Mouse (Mus musculus): ENCODE results near the gene Ankrd55. TPM values are rescaled to one million over a fixed set of nuclear protein-coding genes. Genes with fewer than 3 reads are reported as not detected.

The Ankrd55 gene
- polyA plus RNA-seq, 1 experiment = not detected

DNA sequence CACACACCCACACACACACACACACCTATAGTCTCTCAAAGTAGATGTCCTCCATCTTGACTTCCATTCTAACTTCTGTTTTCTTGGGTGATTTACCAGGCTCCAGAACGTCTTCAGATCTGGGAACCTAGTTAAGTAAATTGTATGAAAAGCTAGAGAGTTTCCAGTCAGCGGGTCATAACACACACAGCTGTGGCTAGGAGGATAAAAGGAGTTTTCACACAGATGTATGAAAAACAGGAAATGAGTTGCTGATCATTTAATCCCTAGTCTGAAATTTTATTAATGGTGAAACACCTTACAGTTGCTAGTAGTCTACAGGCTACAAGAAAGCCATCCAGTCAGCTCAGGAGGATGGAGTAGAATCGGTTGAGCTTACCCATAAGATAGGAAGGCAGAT, 99.9 kb downstream of the Ankrd55 start:
- Histone ChIP-seq H3K36me3 (ENCODE audit: control insufficient read depth) (no peaks in the 10 kb centered on the region), H3K27me3 (ENCODE audit: control insufficient read depth) (no peaks in the 10 kb centered on the region), H3K9me3 (ENCODE audit: control insufficient read depth, low read length) (no peaks in the 10 kb centered on the region), H3K4me3 (replicated peaks) (no peak overlapping the region), H3K4me1 (ENCODE audit: control insufficient read depth) (no peaks in the 10 kb centered on the region)
- TF ChIP-seq TAL1 (IDR thresholded peaks at IDR 0.05; ENCODE audit: low read length) (no peak), GATA1 (IDR thresholded peaks at IDR 0.05; ENCODE audit: low read length) (no peak)

DNA sequence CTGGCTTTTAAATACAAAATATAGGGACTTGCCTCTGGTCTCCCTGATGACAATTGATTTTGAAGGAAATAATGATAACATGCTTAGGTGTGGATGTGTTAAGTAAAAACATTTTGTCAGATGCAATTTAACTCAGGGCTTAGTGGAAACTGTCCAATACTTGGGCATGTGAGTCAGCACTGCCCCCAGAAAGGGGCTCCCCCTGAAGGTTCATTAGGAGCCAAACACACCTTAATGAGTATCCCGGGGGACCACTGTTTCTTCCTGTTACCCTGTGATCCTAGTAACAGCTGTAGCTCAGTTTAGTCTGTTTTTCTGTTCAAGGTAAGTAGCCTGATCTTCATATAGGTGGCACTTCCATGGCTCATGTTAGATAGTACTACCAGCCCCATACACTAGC, 102.0 kb downstream of the Ankrd55 start:
- Histone ChIP-seq H3K36me3 (ENCODE audit: control insufficient read depth) (no peaks in the 10 kb centered on the region), H3K9me3 (ENCODE audit: control insufficient read depth, low read length) (no peaks in the 10 kb centered on the region), H3K4me3 (replicated peaks) (no peak overlapping the region), H3K4me1 (ENCODE audit: control insufficient read depth) (no peaks in the 10 kb centered on the region), H3K27me3 (ENCODE audit: control insufficient read depth) (no peaks in the 10 kb centered on the region)
- no peak for TF ChIP-seq TAL1 (IDR thresholded peaks at IDR 0.05; ENCODE audit: low read length)
- TF ChIP-seq GATA1 (IDR thresholded peaks at IDR 0.05; ENCODE audit: low read length) = no peak

GRCm38 (mm10) chr13:112391354-112391753, 103.1 kb downstream of the Ankrd55 start:
- TF ChIP-seq GATA1 (IDR thresholded peaks at IDR 0.05; ENCODE audit: low read length) (no peak), TAL1 (IDR thresholded peaks at IDR 0.05; ENCODE audit: low read length) (no peak)
- Histone ChIP-seq H3K9me3 (ENCODE audit: control insufficient read depth, low read length) (no peaks in the 10 kb centered on the region), H3K36me3 (ENCODE audit: control insufficient read depth) (no peaks in the 10 kb centered on the region)

GRCm38 (mm10) chr13:112393356-112393755, 105.1 kb downstream of the Ankrd55 start:
- H3K4me1 ChIP-seq (ENCODE audit: control insufficient read depth) = no peaks in the 10 kb centered on the region
- no peaks in the 10 kb centered on the region for H3K27me3 ChIP-seq (ENCODE audit: control insufficient read depth)
- no peaks in the 10 kb centered on the region for H3K36me3 ChIP-seq (ENCODE audit: control insufficient read depth)
- H3K4me3 ChIP-seq (replicated peaks) = no peak overlapping the region
- TF ChIP-seq TAL1 (IDR thresholded peaks at IDR 0.05; ENCODE audit: low read length) = no peak
- TF ChIP-seq GATA1 (IDR thresholded peaks at IDR 0.05; ENCODE audit: low read length) = no peak
- H3K9me3 ChIP-seq (ENCODE audit: control insufficient read depth, low read length) = no peaks in the 10 kb centered on the region

More at GRCm38 (mm10) chr13:112391354-112391753, 103.1 kb downstream of the Ankrd55 start:
- no peaks in the 10 kb centered on the region for H3K4me1 ChIP-seq (ENCODE audit: control insufficient read depth)
- H3K27me3 ChIP-seq (ENCODE audit: control insufficient read depth) = no peaks in the 10 kb centered on the region
- H3K4me3 ChIP-seq (replicated peaks) = no peak overlapping the region

DNA sequence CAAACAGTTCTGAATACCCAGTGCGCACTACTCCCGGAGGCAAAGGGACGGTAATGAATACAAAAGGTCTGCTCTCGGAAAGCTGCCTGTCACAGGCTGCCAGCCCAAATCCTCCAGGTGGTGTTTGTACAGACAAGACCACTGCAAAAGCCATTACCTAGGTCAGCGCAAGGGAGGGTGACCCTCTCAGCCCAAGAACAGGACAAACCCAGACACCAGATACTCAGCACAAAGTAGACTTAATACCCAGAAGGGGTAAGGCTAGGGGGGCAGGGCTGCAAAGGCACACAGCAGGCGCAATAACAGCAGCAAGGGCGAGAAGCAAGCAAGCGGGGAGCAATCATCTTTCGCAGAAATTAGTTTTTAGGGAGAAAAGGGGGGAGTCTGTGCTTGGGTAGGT, 106.0 kb downstream of the Ankrd55 start:
- Histone ChIP-seq H3K9me3 (ENCODE audit: control insufficient read depth, low read length) (no peaks in the 10 kb centered on the region), H3K4me3 (replicated peaks) (no peak overlapping the region), H3K36me3 (ENCODE audit: control insufficient read depth) (no peaks in the 10 kb centered on the region), H3K27me3 (ENCODE audit: control insufficient read depth) (no peaks in the 10 kb centered on the region), H3K4me1 (ENCODE audit: control insufficient read depth) (no peaks in the 10 kb centered on the region)
- TF ChIP-seq GATA1 (IDR thresholded peaks at IDR 0.05; ENCODE audit: low read length) = no peak
- no peak for TF ChIP-seq TAL1 (IDR thresholded peaks at IDR 0.05; ENCODE audit: low read length)

GRCm38 (mm10) chr13:112404723-112405122, 116.5 kb downstream of the Ankrd55 start:
- no peak overlapping the region for H3K4me3 ChIP-seq (replicated peaks)
- H3K36me3 ChIP-seq (ENCODE audit: control insufficient read depth) = no peaks in the 10 kb centered on the region
- TF ChIP-seq TAL1 (IDR thresholded peaks at IDR 0.05; ENCODE audit: low read length) = no peak
- no peak for TF ChIP-seq GATA1 (IDR thresholded peaks at IDR 0.05; ENCODE audit: low read length)
- no peaks in the 10 kb centered on the region; the same call in 1 of the 2 replicates for H3K9me3 ChIP-seq (ENCODE audit: control insufficient read depth, low read length)
- no peaks in the 10 kb centered on the region for H3K4me1 ChIP-seq (ENCODE audit: control insufficient read depth)
- no peaks in the 10 kb centered on the region for H3K27me3 ChIP-seq (ENCODE audit: control insufficient read depth)

- Histone ChIP-seq H3K27me3 (ENCODE audit: control insufficient read depth) (no peaks in the 10 kb centered on the region), H3K4me3 (replicated peaks) (no peak overlapping the region), H3K36me3 (ENCODE audit: control insufficient read depth) (no peaks in the 10 kb centered on the region), H3K4me1 (ENCODE audit: control insufficient read depth) (no peaks in the 10 kb centered on the region), H3K9me3 (ENCODE audit: control insufficient read depth, low read length) (no peaks in the 10 kb centered on the region; the same call in 1 of the 2 replicates)
- no peak for TF ChIP-seq GATA1 (IDR thresholded peaks at IDR 0.05; ENCODE audit: low read length)
- no peak for TF ChIP-seq TAL1 (IDR thresholded peaks at IDR 0.05; ENCODE audit: low read length)
Measured at GRCm38 (mm10) chr13:112405184-112405583, 116.9 kb downstream of the Ankrd55 start.

DNA sequence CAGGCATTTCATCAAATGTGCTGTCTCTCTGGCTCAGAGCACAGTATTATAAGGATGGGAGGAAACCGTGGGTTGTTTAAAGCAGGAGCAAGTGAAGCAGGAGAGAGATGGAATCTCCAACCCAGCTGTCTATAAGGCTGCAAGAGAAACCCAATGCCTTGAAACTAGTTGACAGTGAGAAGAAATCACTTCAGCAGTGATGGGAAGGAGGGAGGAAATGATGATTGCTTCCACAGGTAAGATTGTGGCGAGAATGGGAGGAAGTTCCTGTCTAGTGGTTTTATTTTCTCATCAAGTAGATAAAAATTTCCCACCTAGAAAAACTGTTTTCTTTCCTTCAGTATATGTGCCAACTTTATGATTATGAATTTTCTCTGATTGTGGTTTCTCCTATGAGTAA, 118.4 kb downstream of the Ankrd55 start:
- Histone ChIP-seq H3K27me3 (ENCODE audit: control insufficient read depth) (no peaks in the 10 kb centered on the region), H3K4me3 (replicated peaks) (no peak overlapping the region), H3K9me3 (ENCODE audit: control insufficient read depth, low read length) (no peaks in the 10 kb centered on the region; the same call in 1 of the 2 replicates), H3K4me1 (ENCODE audit: control insufficient read depth) (no peaks in the 10 kb centered on the region), H3K36me3 (ENCODE audit: control insufficient read depth) (no peaks in the 10 kb centered on the region)
- no peak for TF ChIP-seq GATA1 (IDR thresholded peaks at IDR 0.05; ENCODE audit: low read length)
- TF ChIP-seq TAL1 (IDR thresholded peaks at IDR 0.05; ENCODE audit: low read length) = no peak

DNA sequence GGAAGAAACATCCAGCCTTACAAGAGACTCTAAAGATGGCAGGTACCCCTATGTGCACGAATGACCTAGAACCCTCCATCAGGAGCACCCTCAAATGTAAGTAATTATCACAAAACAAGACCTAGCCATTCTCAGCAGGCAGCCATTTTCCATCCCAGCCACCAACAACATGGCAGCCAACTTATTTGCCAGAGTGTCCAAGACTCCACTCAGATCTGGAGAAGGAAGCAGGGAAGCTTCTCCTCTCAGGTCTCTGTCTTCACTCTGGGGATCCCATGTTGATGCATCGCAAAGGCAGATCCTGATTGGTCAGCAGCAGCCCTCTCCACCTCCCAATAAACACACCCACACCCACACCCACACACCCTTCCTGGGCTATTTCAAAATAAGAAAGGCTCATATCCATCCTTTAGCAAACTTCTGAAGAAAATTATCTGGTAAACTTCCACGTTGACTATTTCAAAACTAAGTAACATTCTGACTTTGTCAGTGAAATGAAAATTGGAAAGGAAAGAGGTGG, 119.0 kb downstream of the Ankrd55 start:
- no peaks in the 10 kb centered on the region for H3K36me3 ChIP-seq (ENCODE audit: control insufficient read depth)
- H3K9me3 ChIP-seq (ENCODE audit: control insufficient read depth, low read length) = no peaks in the 10 kb centered on the region; the same call in 1 of the 2 replicates
- H3K4me3 ChIP-seq (replicated peaks) = no peak overlapping the region
- H3K27me3 ChIP-seq (ENCODE audit: control insufficient read depth) = no peaks in the 10 kb centered on the region
- TF ChIP-seq GATA1 (IDR thresholded peaks at IDR 0.05; ENCODE audit: low read length) (no peak), TAL1 (IDR thresholded peaks at IDR 0.05; ENCODE audit: low read length) (no peak)
- no peaks in the 10 kb centered on the region for H3K4me1 ChIP-seq (ENCODE audit: control insufficient read depth)

Measured in erythroblast, embryonic 14.5 days (primary cell).